ENCODE assay signal across 25 mouse cellular contexts in genomic region chr12:91264828-91265355, GRCm38 (mm10).
DNase-seq lines count a peak whose midpoint lies in the region; ATAC-seq and TF ChIP-seq lines count a peak whose summit lies in the region.
"Had no signal": no experiment of that assay in that cellular context is flagged by ENCODE, and none has a peak within 500 bp of the region (broad histone marks: within the 10 kb centered on the region; RNA-seq: fewer than 3 reads in every experiment).

No protein-coding gene starts in this region.

- no peak overlapping the region for H3K9ac ChIP-seq in heart, embryonic 13.5 days
- no peak overlapping the region for H3K9ac ChIP-seq in midbrain, embryonic 11.5 days (ENCODE audit: low read length)
- H3K9ac ChIP-seq in midbrain, postnatal 0 days (replicated peaks; ENCODE audit: low read length, poor library complexity, severe bottlenecking) = no peak overlapping the region
- no peak overlapping the region for H3K9ac ChIP-seq in neural tube, embryonic 12.5 days
- no peak overlapping the region for H3K9ac ChIP-seq in neural tube, embryonic 14.5 days (replicated peaks; ENCODE audit: low read depth, low read length)
- H3K9ac ChIP-seq: forebrain, postnatal 0 days; liver, embryonic 14.5 days had no signal

- no peak for TF ChIP-seq CTCF in midbrain, postnatal 0 days (IDR thresholded peaks at IDR 0.05)

- peaks cover 5% of the 10 kb centered on the region for H3K36me3 ChIP-seq in heart, embryonic 13.5 days
- H3K36me3 ChIP-seq in midbrain, embryonic 11.5 days (ENCODE audit: control insufficient read depth, insufficient read depth, low read length) = no peaks in the 10 kb centered on the region
- H3K36me3 ChIP-seq in midbrain, postnatal 0 days (ENCODE audit: insufficient read depth, low read length) = no peaks in the 10 kb centered on the region
- H3K36me3 ChIP-seq in neural tube, embryonic 12.5 days = no peaks in the 10 kb centered on the region
- H3K36me3 ChIP-seq in neural tube, embryonic 14.5 days (ENCODE audit: control insufficient read depth, insufficient read depth, low read length) = no peaks in the 10 kb centered on the region
- H3K36me3 ChIP-seq: heart, embryonic 10.5 days had no signal

- H3K27ac ChIP-seq in heart, embryonic 13.5 days (replicated peaks) = peak overlapping the region; percentile 40; the same call in 1 of the 2 replicates
- H3K27ac ChIP-seq in midbrain, embryonic 11.5 days (ENCODE audit: low read depth, low read length) = no peak overlapping the region
- no peak overlapping the region for H3K27ac ChIP-seq in midbrain, postnatal 0 days (ENCODE audit: low read depth, low read length)
- H3K27ac ChIP-seq in neural tube, embryonic 12.5 days = no peak overlapping the region
- H3K27ac ChIP-seq in neural tube, embryonic 14.5 days (ENCODE audit: low read depth, low read length) = no peak overlapping the region
- H3K27ac ChIP-seq: heart, embryonic 10.5 days; liver, embryonic 14.5 days; stomach, postnatal 0 days had no signal

- WGBS in heart, embryonic 13.5 days = 85% methylated on average over 3 of the region's 3 CpGs
- WGBS in midbrain, embryonic 11.5 days = 80% methylated on average over 3 of the region's 3 CpGs
- 39% methylated on average over 3 of the region's 3 CpGs for WGBS in midbrain, postnatal 0 days
- WGBS in neural tube, embryonic 12.5 days = 77% methylated on average over 3 of the region's 3 CpGs
- 61% methylated on average over 3 of the region's 3 CpGs for WGBS in neural tube, embryonic 14.5 days

- ATAC-seq in heart, embryonic 13.5 days (ENCODE audit: extremely low read depth, insufficient number of reproducible peaks, low FRiP score, low TSS enrichment) = no peak
- peak; percentile 60; the same call in 1 of the 2 replicates for ATAC-seq in midbrain, embryonic 11.5 days (ENCODE audit: low FRiP score)
- ATAC-seq in midbrain, postnatal 0 days (ENCODE audit: low FRiP score) = no peak
- ATAC-seq in neural tube, embryonic 12.5 days (ENCODE audit: low FRiP score, low read depth) = 0 out of 2 replicates have a peak, but pooled peaks have one; percentile 25
- ATAC-seq in neural tube, embryonic 14.5 days (ENCODE audit: low read depth) = peak; percentile 24; the same call in 1 of the 2 replicates
- ATAC-seq: activated CD4-positive, CD25-positive, alpha-beta regulatory T cell, adult 4 months; inflammation-experienced regulatory T-cells, adult 6 months had no signal

- H3K9me3 ChIP-seq in heart, embryonic 13.5 days = no peaks in the 10 kb centered on the region
- H3K9me3 ChIP-seq in midbrain, embryonic 11.5 days (ENCODE audit: control insufficient read depth, low read length) = no peaks in the 10 kb centered on the region
- no peaks in the 10 kb centered on the region for H3K9me3 ChIP-seq in midbrain, postnatal 0 days (ENCODE audit: low read length)
- H3K9me3 ChIP-seq in neural tube, embryonic 12.5 days = no peaks in the 10 kb centered on the region
- no peaks in the 10 kb centered on the region for H3K9me3 ChIP-seq in neural tube, embryonic 14.5 days (ENCODE audit: control insufficient read depth, low read length)
- H3K9me3 ChIP-seq: heart, embryonic 10.5 days had no signal

- H3K4me1 ChIP-seq in heart, embryonic 13.5 days = peaks cover 13% of the 10 kb centered on the region
- H3K4me1 ChIP-seq in midbrain, embryonic 11.5 days (ENCODE audit: control insufficient read depth, insufficient read depth, low read length) = no peaks in the 10 kb centered on the region
- H3K4me1 ChIP-seq in midbrain, postnatal 0 days (ENCODE audit: insufficient read depth, low read length) = no peaks in the 10 kb centered on the region
- no peaks in the 10 kb centered on the region for H3K4me1 ChIP-seq in neural tube, embryonic 12.5 days
- H3K4me1 ChIP-seq in neural tube, embryonic 14.5 days (ENCODE audit: control insufficient read depth, insufficient read depth, low read length) = no peaks in the 10 kb centered on the region
- H3K4me1 ChIP-seq: heart, embryonic 10.5 days had no signal

- H3K4me2 ChIP-seq in heart, embryonic 13.5 days = no peak overlapping the region
- H3K4me2 ChIP-seq in midbrain, embryonic 11.5 days = no peak overlapping the region
- no peak overlapping the region for H3K4me2 ChIP-seq in midbrain, postnatal 0 days (ENCODE audit: low read depth, low read length, poor library complexity, severe bottlenecking)
- H3K4me2 ChIP-seq in neural tube, embryonic 12.5 days (replicated peaks) = no peak overlapping the region
- no peak overlapping the region for H3K4me2 ChIP-seq in neural tube, embryonic 14.5 days (ENCODE audit: low read depth, low read length)

- DNase-seq in heart, adult 11 months = no peak
- DNase-seq in midbrain, embryonic 11.5 days (ENCODE audit: low spot score, missing footprints) = peak; percentile 77
- DNase-seq in midbrain, postnatal 0 days (ENCODE audit: low spot score) = no peak
- no peak for DNase-seq in neural tube, embryonic 10.5 days (ENCODE audit: extremely low spot score, low spot score)
- no peak for DNase-seq in gastrocnemius, postnatal 25 days
- DNase-seq: adrenal gland, adult 2 months; kidney, adult 11 months; kidney, postnatal 14 days; layer of hippocampus, adult 9-11 months; liver; lung, adult 2 months; lung, postnatal 10 days; right cerebral cortex, adult 18-20 months; spleen, adult 18-20 months; thymus, postnatal 4 days had no signal

- H3K27me3 ChIP-seq in heart, embryonic 13.5 days (replicated peaks) = no peaks in the 10 kb centered on the region
- no peaks in the 10 kb centered on the region for H3K27me3 ChIP-seq in midbrain, embryonic 11.5 days (ENCODE audit: control insufficient read depth, insufficient read depth, low read length)
- no peaks in the 10 kb centered on the region for H3K27me3 ChIP-seq in midbrain, postnatal 0 days (ENCODE audit: insufficient read depth, low read length)
- no peaks in the 10 kb centered on the region for H3K27me3 ChIP-seq in neural tube, embryonic 12.5 days (replicated peaks)
- no peaks in the 10 kb centered on the region for H3K27me3 ChIP-seq in neural tube, embryonic 14.5 days (ENCODE audit: control insufficient read depth, insufficient read depth, low read length)

- no peak overlapping the region for H3K4me3 ChIP-seq in heart, embryonic 13.5 days
- H3K4me3 ChIP-seq in midbrain, embryonic 11.5 days (ENCODE audit: low read depth, low read length) = no peak overlapping the region
- H3K4me3 ChIP-seq in midbrain, postnatal 0 days (ENCODE audit: low read depth, low read length) = no peak overlapping the region
- no peak overlapping the region for H3K4me3 ChIP-seq in neural tube, embryonic 12.5 days
- no peak overlapping the region for H3K4me3 ChIP-seq in neural tube, embryonic 14.5 days (ENCODE audit: low read depth, low read length)
- H3K4me3 ChIP-seq: erythroblast, embryonic 14.5 days; heart, embryonic 10.5 days had no signal

Comparison
In these comparisons a context has a peak if more than half of its experiments do, and no peak if none do; other contexts are left out.
1. ATAC-seq: peak in midbrain, embryonic 11.5 days (single experiment), neural tube, embryonic 12.5 days (single experiment) and neural tube, embryonic 14.5 days (single experiment); none in heart, embryonic 13.5 days (single experiment) and midbrain, postnatal 0 days (single experiment).